Mouse (Mus musculus) c-Kit-positive CD71-negative TER-119-negative erythroid progenitor cells, embryonic 14.5 days (primary cell): ENCODE data around the gene Gm44596.
A peak's percentile ranks its signal among the peaks of the same experiment; 100 is the strongest.
"Not testable (repeated sequence)": the region's sequence is repeated elsewhere in the genome, so short reads cannot be mapped to it uniquely, and the experiment has no call there.

ENCODE experiments used
- DNase-seq: peaks from one replicate; pipeline ENCODE4 v3.0.0-alpha.2; 2013; ENCODE audit warnings: low read depth

The Gm44596 gene

GRCm38 (mm10) chr6:128380594-128381167, 5.4 kb downstream of the Gm44596 start:
- not testable (repeated sequence) for DNase-seq

GRCm38 (mm10) chr6:128381254-128381653, 6.0 kb downstream of the Gm44596 start:
- DNase-seq, result no peak

GRCm38 (mm10) chr6:128383752-128384151, 8.4 kb downstream of the Gm44596 start:
- DNase-seq, result no peak

GRCm38 (mm10) chr6:128385026-128385425, 9.7 kb downstream of the Gm44596 start:
- DNase-seq, result no peak

GRCm38 (mm10) chr6:128389185-128389584, 13.9 kb downstream of the Gm44596 start:
- no peak for DNase-seq

- DNase-seq, result no peak
These were observed 15.4 kb downstream of the Gm44596 start for GRCm38 (mm10) chr6:128390683-128391082.

- no peak for DNase-seq
These were observed 22.4 kb downstream of the Gm44596 start for GRCm38 (mm10) chr6:128397574-128398261.

- DNase-seq, result no peak
These were observed 23.7 kb downstream of the Gm44596 start, which contains the start of gene Nrip2 for GRCm38 (mm10) chr6:128398996-128399395. TSS of gene Nrip2 (plus strand) at chr6:128399296.

- DNase-seq, result no peak
These were observed 24.3 kb downstream of the Gm44596 start for GRCm38 (mm10) chr6:128399421-128400185.

GRCm38 (mm10) chr6:128404708-128405107, 29.4 kb downstream of the Gm44596 start:
- DNase-seq, result no peak

- DNase-seq, result no peak
These were observed 33.3 kb downstream of the Gm44596 start for GRCm38 (mm10) chr6:128408544-128409125.

GRCm38 (mm10) chr6:128410305-128410704, 35.0 kb downstream of the Gm44596 start:
- no peak for DNase-seq

GRCm38 (mm10) chr6:128411115-128411514, 35.8 kb downstream of the Gm44596 start:
- DNase-seq, result peak; percentile 59

GRCm38 (mm10) chr6:128416169-128416568, 40.9 kb downstream of the Gm44596 start:
- no peak for DNase-seq

- no peak for DNase-seq
These were observed 42.8 kb downstream of the Gm44596 start for GRCm38 (mm10) chr6:128418076-128418475.

GRCm38 (mm10) chr6:128421036-128421435, 45.7 kb downstream of the Gm44596 start:
- no peak for DNase-seq

- DNase-seq, result no peak
These were observed 46.2 kb downstream of the Gm44596 start for GRCm38 (mm10) chr6:128421480-128421879.

GRCm38 (mm10) chr6:128423496-128424268, 48.4 kb downstream of the Gm44596 start:
- peak; percentile 13 for DNase-seq

- DNase-seq, result peak; percentile 92
These were observed 49.1 kb downstream of the Gm44596 start, which contains the start of gene Itfg2 for GRCm38 (mm10) chr6:128424269-128425019. TSS of gene Itfg2 (minus strand) at chr6:128424931.

- DNase-seq, result no peak
These were observed 49.7 kb downstream of the Gm44596 start for GRCm38 (mm10) chr6:128425046-128425445.

GRCm38 (mm10) chr6:128427571-128427970, 52.3 kb downstream of the Gm44596 start:
- no peak for DNase-seq
